Mouse (Mus musculus) testis, adult 2 months (tissue): ENCODE data around the gene Adgrv1. TPM values are rescaled to one million over a fixed set of nuclear protein-coding genes. Genes with fewer than 3 reads are reported as not detected.

Experiments
- H3K27ac ChIP-seq: fragments of 200-500 bp; 2 replicates; pipeline ENCODE4 v1.5.1; 2012; ENCODE audit warnings: low read depth, low read length; ENCODE audit not compliant: control insufficient read depth, insufficient read depth
- H3K27me3 ChIP-seq: fragments of 200-500 bp; 2 replicates; pipeline ENCODE4 v1.6.1; 2012; ENCODE audit warnings: mild to moderate bottlenecking, low read length, moderate library complexity; ENCODE audit not compliant: control insufficient read depth, insufficient read depth
- H3K36me3 ChIP-seq: fragments of 200-500 bp; 2 replicates; pipeline ENCODE4 v1.6.1; 2012; ENCODE audit warnings: mild to moderate bottlenecking, low read length; ENCODE audit not compliant: control insufficient read depth, insufficient read depth
- H3K4me1 ChIP-seq: fragments of 200-500 bp; 2 replicates; pipeline ENCODE4 v1.6.1; 2012; ENCODE audit warnings: low read length; ENCODE audit not compliant: control insufficient read depth, insufficient read depth
- H3K4me3 ChIP-seq: fragments of 200-500 bp; 2 replicates; pipeline ENCODE4 v1.5.1; 2012; ENCODE audit warnings: low read depth, mild to moderate bottlenecking, low read length, moderate library complexity, mixed read lengths; ENCODE audit not compliant: control insufficient read depth
- CTCF ChIP-seq: fragments of 200-500 bp; IDR thresholded peaks from 2 replicates; pipeline ENCODE4 v1.5.1; 2012; ENCODE audit warnings: low read depth, mild to moderate bottlenecking, inconsistent platforms, low read length, moderate library complexity; ENCODE audit not compliant: control insufficient read depth, insufficient read depth, insufficient replicate concordance
- POLR2A ChIP-seq: fragments of 200-500 bp; IDR thresholded peaks from 2 replicates; pipeline ENCODE4 v1.6.1; 2012; ENCODE audit warnings: low read depth, mild to moderate bottlenecking, inconsistent platforms, low read length, moderate library complexity; ENCODE audit not compliant: control insufficient read depth
- polyA plus RNA-seq: library from polyadenylated mRNA; depleted of rRNA; stranded (reverse); fragments of >200 nt; gene quantifications from 2 replicates; pipeline ENCODE4 v1.2.3, GENCODE M21; 2012

Adgrv1 gene
- polyA plus RNA-seq, 1 experiment: 6.7 TPM

GRCm38 (mm10) chr13:81491971-81492370 lies 141.0 kb downstream of the Adgrv1 start:
- Histone ChIP-seq H3K27me3 (no peaks in the 10 kb centered on the region), H3K4me1 (peaks cover 2% of the 10 kb centered on the region; the same call in 1 of the 2 replicates), H3K36me3 (no peaks in the 10 kb centered on the region), H3K27ac (no peak overlapping the region), H3K4me3 (no peak overlapping the region)
- TF ChIP-seq CTCF: no peak
- TF ChIP-seq POLR2A: no peak

GRCm38 (mm10) chr13:81486980-81487379 lies 146.0 kb downstream of the Adgrv1 start:
- H3K4me3 ChIP-seq: no peak overlapping the region
- H3K27me3 ChIP-seq: no peaks in the 10 kb centered on the region
- H3K27ac ChIP-seq: no peak overlapping the region
- H3K36me3 ChIP-seq: no peaks in the 10 kb centered on the region
- TF ChIP-seq CTCF (no peak), POLR2A (no peak)
- no peaks in the 10 kb centered on the region for H3K4me1 ChIP-seq

GRCm38 (mm10) chr13:81473750-81474149 lies 159.2 kb downstream of the Adgrv1 start:
- Histone ChIP-seq H3K36me3 (no peaks in the 10 kb centered on the region), H3K27me3 (no peaks in the 10 kb centered on the region), H3K4me3 (no peak overlapping the region), H3K4me1 (no peaks in the 10 kb centered on the region), H3K27ac (no peak overlapping the region)
- no peak for TF ChIP-seq POLR2A
- no peak for TF ChIP-seq CTCF

GRCm38 (mm10) chr13:81466661-81467060 lies 166.3 kb downstream of the Adgrv1 start:
- no peaks in the 10 kb centered on the region for H3K27me3 ChIP-seq
- no peaks in the 10 kb centered on the region for H3K4me1 ChIP-seq
- H3K36me3 ChIP-seq: no peaks in the 10 kb centered on the region
- no peak for TF ChIP-seq POLR2A
- no peak for TF ChIP-seq CTCF
- no peak overlapping the region for H3K27ac ChIP-seq
- H3K4me3 ChIP-seq: no peak overlapping the region

- Histone ChIP-seq H3K4me3 (no peak overlapping the region), H3K27me3 (no peaks in the 10 kb centered on the region), H3K4me1 (no peaks in the 10 kb centered on the region), H3K36me3 (no peaks in the 10 kb centered on the region), H3K27ac (no peak overlapping the region)
- TF ChIP-seq POLR2A (no peak), CTCF (no peak)
These were observed 167.2 kb downstream of the Adgrv1 start for GRCm38 (mm10) chr13:81465794-81466193.

- Histone ChIP-seq H3K27ac (no peak overlapping the region), H3K4me3 (no peak overlapping the region), H3K4me1 (no peaks in the 10 kb centered on the region), H3K36me3 (no peaks in the 10 kb centered on the region), H3K27me3 (no peaks in the 10 kb centered on the region)
- TF ChIP-seq CTCF (no peak), POLR2A (no peak)
These were observed 183.3 kb downstream of the Adgrv1 start for GRCm38 (mm10) chr13:81449630-81450029.

- H3K36me3 ChIP-seq: no peaks in the 10 kb centered on the region
- no peaks in the 10 kb centered on the region for H3K4me1 ChIP-seq
- no peaks in the 10 kb centered on the region for H3K27me3 ChIP-seq
- H3K27ac ChIP-seq: no peak overlapping the region
- TF ChIP-seq POLR2A: no peak
- no peak for TF ChIP-seq CTCF
- H3K4me3 ChIP-seq: no peak overlapping the region
These were observed 183.8 kb downstream of the Adgrv1 start for GRCm38 (mm10) chr13:81449198-81449597.

GRCm38 (mm10) chr13:81441412-81441811 lies 191.5 kb downstream of the Adgrv1 start:
- no peak overlapping the region for H3K4me3 ChIP-seq
- no peaks in the 10 kb centered on the region for H3K27me3 ChIP-seq
- H3K4me1 ChIP-seq: peaks cover 5% of the 10 kb centered on the region
- H3K27ac ChIP-seq: no peak overlapping the region
- H3K36me3 ChIP-seq: no peaks in the 10 kb centered on the region
- TF ChIP-seq CTCF (no peak), POLR2A (no peak)
